Mouse (Mus musculus) thymus, adult 2 months (tissue): ENCODE measurements around the gene Tedc1.

Source experiments
- CTCF ChIP-seq: fragments of 200-500 bp; IDR thresholded peaks from 2 replicates; pipeline ENCODE4 v1.5.1; 2012; ENCODE audit warnings: mild to moderate bottlenecking, control low read depth, low read length, moderate library complexity, borderline replicate concordance; ENCODE audit not compliant: control insufficient read depth, poor library complexity, insufficient read depth; ENCODE audit errors: extremely low read depth
- POLR2A ChIP-seq: fragments of 200-500 bp; IDR thresholded peaks from 2 replicates; pipeline ENCODE4 v1.6.1; 2012; ENCODE audit warnings: mild to moderate bottlenecking, low read length, control low read depth, moderate library complexity; ENCODE audit not compliant: control insufficient read depth, poor library complexity, insufficient read depth; ENCODE audit errors: extremely low read depth

DNA sequence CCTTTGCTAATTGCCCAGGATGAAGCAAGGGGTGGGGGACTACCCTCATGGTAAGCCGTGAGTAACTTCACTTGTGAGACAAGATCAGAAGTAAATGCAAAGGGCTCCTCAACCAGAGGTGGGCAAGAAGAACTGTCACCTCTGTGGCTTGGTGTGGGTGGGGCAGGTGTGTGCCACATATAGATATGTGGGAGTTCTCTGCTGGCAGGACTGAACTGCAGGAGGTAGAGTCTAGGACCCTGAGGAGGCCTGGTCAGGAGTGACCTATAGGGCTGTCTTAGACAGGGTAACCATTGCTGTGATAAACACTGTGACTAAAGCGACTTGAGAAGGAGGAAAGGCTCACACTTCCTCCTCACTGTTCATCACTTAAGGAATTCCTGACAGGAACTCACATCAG is 37.2 kb downstream of the Tedc1 start:
- TF ChIP-seq CTCF (no peak), POLR2A (no peak)
